Mouse (Mus musculus): Measurements from ENCODE around the gene Slc7a1. TPM values are rescaled to one million over a fixed set of nuclear protein-coding genes. Genes with fewer than 3 reads are reported as not detected.

The Slc7a1 gene
- total and polyA plus RNA-seq, 2 experiments from 2014 or later: 13.2 to 31.0 TPM

GRCm38 (mm10) chr5:148369178-148369577 is 30.5 kb downstream of the Slc7a1 start:
- WGBS: 94% methylated on average over 3 of the region's 3 CpGs
- Histone ChIP-seq H3K27me3 (ENCODE audit: control insufficient read depth, insufficient read depth, low read length) (no peaks in the 10 kb centered on the region), H3K9ac (replicated peaks; ENCODE audit: low read depth, low read length) (no peak overlapping the region), H3K36me3 (replicated peaks; ENCODE audit: control insufficient read depth, insufficient read depth, low read length) (0 out of 2 replicates have a peak, but pooled peaks cover 6% of the 10 kb centered on the region), H3K4me3 (ENCODE audit: low read depth, low read length) (no peak overlapping the region), H3K4me2 (ENCODE audit: low read depth, low read length) (no peak overlapping the region), H3K4me1 (ENCODE audit: control insufficient read depth, insufficient read depth) (peaks cover 5% of the 10 kb centered on the region; the same call in 1 of the 2 replicates), H3K27ac (ENCODE audit: low read depth) (no peak overlapping the region), H3K9me3 (replicated peaks; ENCODE audit: control insufficient read depth, low read length) (0 out of 2 replicates have a peak, but pooled peaks cover 3% of the 10 kb centered on the region)
- DNase-seq (ENCODE audit: low spot score): no peak
- peak; percentile 24; the same call in 1 of the 2 replicates for TF ChIP-seq CTCF (IDR thresholded peaks at IDR 0.05; ENCODE audit: low read depth)
- no peak for TF ChIP-seq EP300 (IDR thresholded peaks at IDR 0.05; ENCODE audit: low read depth)
- no peak for ATAC-seq (ENCODE audit: insufficient read depth, low read depth)

DNA sequence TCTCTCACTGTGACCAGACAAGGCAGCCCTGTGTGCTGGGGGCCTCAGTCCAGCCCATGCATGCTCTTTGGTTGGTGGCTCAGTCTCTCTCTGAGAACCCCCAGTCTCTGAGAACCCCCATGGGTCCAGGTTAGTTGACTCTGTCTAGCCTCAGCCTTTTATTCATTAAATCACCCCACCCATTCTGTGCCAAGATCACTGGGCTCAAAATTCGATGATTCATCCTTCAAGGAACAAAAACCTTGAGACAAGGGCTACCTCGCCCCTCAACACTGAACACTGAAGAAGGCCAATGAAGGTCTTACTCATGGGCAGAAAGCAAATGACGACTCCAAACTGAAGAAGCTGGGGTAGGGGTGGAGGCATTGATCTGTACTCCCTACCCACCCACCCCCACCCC is 31.9 kb downstream of the Slc7a1 start:
- H3K36me3 ChIP-seq (replicated peaks; ENCODE audit: control insufficient read depth, insufficient read depth, low read length): 0 out of 2 replicates have a peak, but pooled peaks cover 6% of the 10 kb centered on the region
- H3K27ac ChIP-seq (ENCODE audit: low read depth): no peak overlapping the region
- peaks cover 13% of the 10 kb centered on the region; the same call in 1 of the 2 replicates for H3K4me1 ChIP-seq (ENCODE audit: control insufficient read depth, insufficient read depth)
- ATAC-seq (ENCODE audit: insufficient read depth, low read depth) (no peak), DNase-seq (ENCODE audit: low spot score) (no peak)
- no peak overlapping the region for H3K4me3 ChIP-seq (ENCODE audit: low read depth, low read length)
- no peaks in the 10 kb centered on the region for H3K27me3 ChIP-seq (ENCODE audit: control insufficient read depth, insufficient read depth, low read length)
- H3K9ac ChIP-seq (replicated peaks; ENCODE audit: low read depth, low read length): no peak overlapping the region
- H3K9me3 ChIP-seq (replicated peaks; ENCODE audit: control insufficient read depth, low read length): 0 out of 2 replicates have a peak, but pooled peaks cover 3% of the 10 kb centered on the region
- no peak overlapping the region for H3K4me2 ChIP-seq (ENCODE audit: low read depth, low read length)
- 83% methylated on average over 3 of the region's 3 CpGs for WGBS
- no peak for TF ChIP-seq EP300 (IDR thresholded peaks at IDR 0.05; ENCODE audit: low read depth)
- no peak for TF ChIP-seq CTCF (IDR thresholded peaks at IDR 0.05; ENCODE audit: low read depth)

- Histone ChIP-seq H3K4me1 (ENCODE audit: control insufficient read depth, insufficient read depth) (peaks cover 17% of the 10 kb centered on the region), H3K27ac (ENCODE audit: low read depth) (no peak overlapping the region), H3K9me3 (replicated peaks; ENCODE audit: control insufficient read depth, low read length) (0 out of 2 replicates have a peak, but pooled peaks cover 3% of the 10 kb centered on the region), H3K27me3 (ENCODE audit: control insufficient read depth, insufficient read depth, low read length) (no peaks in the 10 kb centered on the region), H3K4me3 (ENCODE audit: low read depth, low read length) (no peak overlapping the region), H3K36me3 (replicated peaks; ENCODE audit: control insufficient read depth, insufficient read depth, low read length) (0 out of 2 replicates have a peak, but pooled peaks cover 6% of the 10 kb centered on the region), H3K9ac (replicated peaks; ENCODE audit: low read depth, low read length) (no peak overlapping the region), H3K4me2 (ENCODE audit: low read depth, low read length) (no peak overlapping the region)
- WGBS: 85% methylated on average over 9 of the region's 9 CpGs
- DNase-seq (ENCODE audit: low spot score) (no peak), ATAC-seq (ENCODE audit: insufficient read depth, low read depth) (no peak)
- TF ChIP-seq CTCF (IDR thresholded peaks at IDR 0.05; ENCODE audit: low read depth): no peak
- TF ChIP-seq EP300 (IDR thresholded peaks at IDR 0.05; ENCODE audit: low read depth): no peak
These were observed 33.2 kb downstream of the Slc7a1 start for GRCm38 (mm10) chr5:148366455-148366854.

DNA sequence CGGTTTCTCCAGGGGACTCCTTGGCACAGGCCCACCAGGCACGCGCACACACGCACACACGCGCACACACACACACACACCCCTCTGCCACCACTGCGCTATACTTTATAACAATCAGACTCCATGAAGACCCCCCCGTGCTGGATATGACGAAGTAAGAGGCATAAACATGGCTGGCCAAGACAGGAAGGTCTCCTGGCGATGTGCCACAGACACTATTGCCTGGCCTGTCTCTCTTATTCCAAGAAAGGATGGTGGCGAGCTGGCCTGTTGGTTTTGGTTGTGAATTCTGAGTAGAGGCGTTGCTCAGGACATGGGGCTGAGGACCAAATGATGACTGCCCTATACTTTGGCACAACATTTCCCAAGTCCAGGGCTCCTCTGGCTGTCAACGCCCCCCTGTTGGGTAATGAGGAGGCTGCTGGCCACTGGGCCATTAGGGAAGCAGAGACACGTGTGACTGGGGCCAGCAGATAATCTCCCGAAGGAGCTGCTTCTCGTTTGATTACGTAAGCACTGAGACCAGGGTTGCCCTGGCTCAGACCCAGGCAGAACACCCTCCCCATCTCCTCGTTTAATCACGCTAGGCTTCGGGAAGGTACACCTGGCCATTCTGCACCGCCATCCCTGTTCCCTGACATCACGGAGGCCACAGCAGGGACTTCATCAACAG is 36.1 kb downstream of the Slc7a1 start:
- H3K9ac ChIP-seq (replicated peaks; ENCODE audit: low read depth, low read length): no peak overlapping the region
- no peak overlapping the region for H3K27ac ChIP-seq (ENCODE audit: low read depth)
- no peaks in the 10 kb centered on the region for H3K27me3 ChIP-seq (ENCODE audit: control insufficient read depth, insufficient read depth, low read length)
- WGBS: 72% methylated on average over 22 of the region's 22 CpGs
- no peak overlapping the region for H3K4me3 ChIP-seq (ENCODE audit: low read depth, low read length)
- TF ChIP-seq CTCF (IDR thresholded peaks at IDR 0.05; ENCODE audit: low read depth) (no peak), EP300 (IDR thresholded peaks at IDR 0.05; ENCODE audit: low read depth) (no peak)
- H3K36me3 ChIP-seq (replicated peaks; ENCODE audit: control insufficient read depth, insufficient read depth, low read length): 0 out of 2 replicates have a peak, but pooled peaks cover 6% of the 10 kb centered on the region
- no peak overlapping the region for H3K4me2 ChIP-seq (ENCODE audit: low read depth, low read length)
- peaks cover 28% of the 10 kb centered on the region for H3K4me1 ChIP-seq (ENCODE audit: control insufficient read depth, insufficient read depth)
- ATAC-seq (ENCODE audit: insufficient read depth, low read depth) (no peak), DNase-seq (ENCODE audit: low spot score) (no peak)
- no peaks in the 10 kb centered on the region for H3K9me3 ChIP-seq (replicated peaks; ENCODE audit: control insufficient read depth, low read length)

DNA sequence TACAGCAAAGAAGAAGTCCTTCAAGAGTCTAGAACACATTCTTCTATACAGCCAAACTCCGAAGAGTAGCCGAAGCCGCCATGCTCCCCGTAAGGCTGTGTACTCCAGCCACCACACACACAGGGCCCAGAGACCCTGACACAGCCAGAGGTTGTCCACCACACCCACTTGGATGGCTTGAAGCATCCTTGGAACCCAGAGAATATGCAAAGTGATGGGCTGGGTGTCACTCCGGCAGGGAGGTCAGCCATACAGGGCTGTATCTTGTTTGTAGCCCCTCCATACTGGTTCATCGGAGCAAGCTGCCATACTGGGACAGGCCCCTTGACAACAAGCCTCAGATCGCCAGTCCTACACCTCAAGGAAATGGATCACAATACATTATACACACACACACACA is 37.4 kb downstream of the Slc7a1 start:
- H3K9ac ChIP-seq (replicated peaks; ENCODE audit: low read depth, low read length): no peak overlapping the region
- ATAC-seq (ENCODE audit: insufficient read depth, low read depth): no peak
- H3K27ac ChIP-seq (ENCODE audit: low read depth): no peak overlapping the region

More for the DNA sequence above, 37.4 kb downstream of the Slc7a1 start:
- no peak overlapping the region for H3K4me3 ChIP-seq (ENCODE audit: low read depth, low read length)
- H3K4me2 ChIP-seq (ENCODE audit: low read depth, low read length): no peak overlapping the region
- peaks cover 28% of the 10 kb centered on the region for H3K4me1 ChIP-seq (ENCODE audit: control insufficient read depth, insufficient read depth)
- 0 out of 2 replicates have a peak, but pooled peaks cover 6% of the 10 kb centered on the region for H3K36me3 ChIP-seq (replicated peaks; ENCODE audit: control insufficient read depth, insufficient read depth, low read length)
- H3K27me3 ChIP-seq (ENCODE audit: control insufficient read depth, insufficient read depth, low read length): no peaks in the 10 kb centered on the region
- no peaks in the 10 kb centered on the region for H3K9me3 ChIP-seq (replicated peaks; ENCODE audit: control insufficient read depth, low read length)
- WGBS: 92% methylated on average over 7 of the region's 7 CpGs
- TF ChIP-seq EP300 (IDR thresholded peaks at IDR 0.05; ENCODE audit: low read depth) (no peak), CTCF (IDR thresholded peaks at IDR 0.05; ENCODE audit: low read depth) (no peak)
- DNase-seq (ENCODE audit: low spot score): no peak
